Mouse (Mus musculus): ENCODE data around the gene Gatc. TPM values are rescaled to one million over a fixed set of nuclear protein-coding genes. Genes with fewer than 3 reads are reported as not detected.

Gatc gene
- total and polyA plus RNA-seq, 3 experiments: 8.6 to 90.0 (median 11.7) TPM

DNA sequence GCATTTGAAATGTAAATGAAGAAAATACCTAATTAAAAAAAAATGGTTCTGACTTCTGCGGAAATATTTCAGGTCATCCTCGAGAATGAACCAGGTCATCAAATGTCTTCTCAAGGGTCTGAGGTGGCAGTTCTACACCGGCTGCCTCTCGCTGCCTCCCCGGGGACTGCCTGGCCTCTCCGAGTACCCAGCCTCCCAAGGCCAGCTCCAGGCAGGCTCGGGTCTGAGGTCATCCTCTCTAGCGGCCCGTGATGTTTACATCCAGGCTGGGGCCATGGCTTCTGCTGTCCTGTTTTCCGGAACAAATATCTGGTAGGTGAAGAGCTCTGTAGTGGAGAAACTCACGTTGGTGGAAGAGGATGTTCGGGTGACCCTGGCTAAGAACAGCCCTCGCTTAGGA, 14.1 kb upstream of the Gatc start:
- Histone ChIP-seq H3K27me3 (ENCODE audit: insufficient read depth, low read length) (peaks cover 34% of the 10 kb centered on the region), H3K4me3 (ENCODE audit: low read depth, low read length) (no peak overlapping the region), H3K9me3 (replicated peaks) (peaks cover 3% of the 10 kb centered on the region), H3K4me1 (ENCODE audit: insufficient read depth, low read depth, low read length) (peaks cover 13% of the 10 kb centered on the region), H3K36me3 (replicated peaks) (no peaks in the 10 kb centered on the region)
- ATAC-seq (ENCODE audit: extremely low read depth, insufficient number of reproducible peaks, low FRiP score, poor library complexity, severe bottlenecking) (no peak), DNase-seq (ENCODE audit: low spot score) (no peak)
- no peak for TF ChIP-seq TAL1 (conservative IDR thresholded peaks at IDR 0.05; ENCODE audit: low read depth, low read length)
- TF ChIP-seq POLR2AphosphoS5 (IDR thresholded peaks at IDR 0.05; ENCODE audit: insufficient replicate concordance, low read depth, low read length): no peak
- no peak for TF ChIP-seq GATA2 (IDR thresholded peaks at IDR 0.05; ENCODE audit: borderline replicate concordance, low read depth, low read length)
- TF ChIP-seq CTCF (IDR thresholded peaks at IDR 0.05; ENCODE audit: low read depth, low read length): no peak
- no peak for TF ChIP-seq GATA1 (IDR thresholded peaks at IDR 0.05; ENCODE audit: borderline replicate concordance, low read length)

DNA sequence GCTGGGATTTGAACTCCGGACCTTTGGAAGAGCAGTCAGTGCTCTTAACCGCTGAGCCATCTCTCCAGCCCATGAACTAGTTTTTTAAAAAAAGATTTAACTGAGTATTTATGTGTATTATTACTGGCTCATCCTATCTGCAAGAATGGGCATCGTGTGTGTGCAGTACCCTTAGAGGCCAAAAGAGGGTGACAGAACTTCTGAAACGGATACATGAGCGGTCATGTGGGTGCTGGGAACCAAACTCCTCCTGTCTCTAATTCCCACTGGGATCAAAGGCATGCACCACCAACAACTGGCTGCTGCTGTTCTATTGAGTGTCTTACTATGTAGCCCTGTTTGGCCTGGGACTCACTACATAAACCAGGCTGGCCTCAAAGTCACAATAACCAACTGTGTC, 10.4 kb upstream of the Gatc start:
- H3K4me1 ChIP-seq (ENCODE audit: insufficient read depth, low read depth, low read length): peaks cover 14% of the 10 kb centered on the region
- peaks cover 3% of the 10 kb centered on the region for H3K9me3 ChIP-seq (replicated peaks)
- no peak for ATAC-seq (ENCODE audit: extremely low read depth, insufficient number of reproducible peaks, low FRiP score, poor library complexity, severe bottlenecking)
- DNase-seq (ENCODE audit: low spot score): no peak
- peaks cover 10% of the 10 kb centered on the region for H3K36me3 ChIP-seq (replicated peaks)
- H3K4me3 ChIP-seq (ENCODE audit: low read depth, low read length): no peak overlapping the region
- TF ChIP-seq CTCF (IDR thresholded peaks at IDR 0.05; ENCODE audit: low read depth, low read length): no peak
- no peak for TF ChIP-seq GATA1 (IDR thresholded peaks at IDR 0.05; ENCODE audit: borderline replicate concordance, low read length)
- no peak for TF ChIP-seq GATA2 (IDR thresholded peaks at IDR 0.05; ENCODE audit: borderline replicate concordance, low read depth, low read length)
- no peak for TF ChIP-seq TAL1 (conservative IDR thresholded peaks at IDR 0.05; ENCODE audit: low read depth, low read length)
- no peak for TF ChIP-seq POLR2AphosphoS5 (IDR thresholded peaks at IDR 0.05; ENCODE audit: insufficient replicate concordance, low read depth, low read length)
- H3K27me3 ChIP-seq (ENCODE audit: insufficient read depth, low read length): peaks cover 28% of the 10 kb centered on the region

- H3K4me1 ChIP-seq (ENCODE audit: insufficient read depth, low read depth, low read length): peaks cover 31% of the 10 kb centered on the region
- peaks cover 14% of the 10 kb centered on the region for H3K27me3 ChIP-seq (ENCODE audit: insufficient read depth, low read length)
- H3K36me3 ChIP-seq (replicated peaks): peaks cover 32% of the 10 kb centered on the region
- H3K9me3 ChIP-seq (replicated peaks): peaks cover 3% of the 10 kb centered on the region
- no peak for TF ChIP-seq TAL1 (conservative IDR thresholded peaks at IDR 0.05; ENCODE audit: low read depth, low read length)
- TF ChIP-seq GATA2 (IDR thresholded peaks at IDR 0.05; ENCODE audit: borderline replicate concordance, low read depth, low read length): no peak
- no peak for TF ChIP-seq GATA1 (IDR thresholded peaks at IDR 0.05; ENCODE audit: borderline replicate concordance, low read length)
- no peak for TF ChIP-seq POLR2AphosphoS5 (IDR thresholded peaks at IDR 0.05; ENCODE audit: insufficient replicate concordance, low read depth, low read length)
- TF ChIP-seq CTCF (IDR thresholded peaks at IDR 0.05; ENCODE audit: low read depth, low read length): no peak
- ATAC-seq (ENCODE audit: extremely low read depth, insufficient number of reproducible peaks, low FRiP score, poor library complexity, severe bottlenecking): no peak
- no peak for DNase-seq (ENCODE audit: low spot score)
- H3K4me3 ChIP-seq (ENCODE audit: low read depth, low read length): peak overlapping the region; percentile 95
These were observed 8.2 kb upstream of the Gatc start for GRCm38 (mm10) chr5:115349225-115349555.

DNA sequence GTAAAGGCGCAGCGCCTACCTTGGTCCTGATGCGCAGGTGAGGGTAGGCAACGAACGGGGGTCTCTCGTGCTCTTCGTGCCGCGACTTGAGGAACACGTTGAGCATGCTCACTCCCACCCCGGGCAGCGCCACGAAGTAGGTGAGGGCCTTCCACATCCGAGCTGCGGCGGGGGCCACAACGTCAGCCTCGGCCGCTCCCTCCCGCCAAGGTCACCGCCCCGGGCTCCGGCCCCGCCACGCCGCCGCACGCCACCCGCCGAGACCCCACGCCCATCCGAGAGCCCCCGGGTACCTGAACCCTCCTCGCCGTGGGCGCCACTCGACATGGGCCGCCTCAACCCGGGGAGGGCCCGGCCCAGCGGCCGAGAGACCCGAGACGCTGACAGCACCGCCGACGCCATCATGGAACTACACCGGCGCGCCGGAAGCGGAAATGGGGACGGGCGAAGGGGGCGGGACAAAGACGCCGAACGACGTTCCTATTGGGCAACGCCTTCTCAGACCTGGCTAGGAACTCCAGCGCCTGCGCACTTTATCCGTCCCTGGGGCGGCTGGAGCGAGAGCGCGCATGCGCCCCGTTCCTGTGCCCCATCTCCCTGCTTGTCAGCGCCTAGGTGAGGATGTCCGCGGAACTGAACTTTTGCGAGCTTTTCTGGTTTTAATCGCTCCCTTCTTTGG, 7.7 kb upstream of the Gatc start, which contains the start of gene Cox6a1:
Gene Cox6a1 (minus strand): TSS at position 436 of the 679 bp plus-strand sequence.
- H3K4me1 ChIP-seq (ENCODE audit: insufficient read depth, low read depth, low read length): peaks cover 35% of the 10 kb centered on the region
- ATAC-seq (ENCODE audit: extremely low read depth, insufficient number of reproducible peaks, low FRiP score, poor library complexity, severe bottlenecking) (peak; percentile 84), DNase-seq (ENCODE audit: low spot score) (peak; percentile 99)
- peaks cover 37% of the 10 kb centered on the region for H3K36me3 ChIP-seq (replicated peaks)
- peak within 1 kb of the TSS; percentile 95 for H3K4me3 ChIP-seq (ENCODE audit: low read depth, low read length)
- peaks cover 9% of the 10 kb centered on the region for H3K27me3 ChIP-seq (ENCODE audit: insufficient read depth, low read length)
- peaks cover 3% of the 10 kb centered on the region for H3K9me3 ChIP-seq (replicated peaks)
- no peak for TF ChIP-seq TAL1 (conservative IDR thresholded peaks at IDR 0.05; ENCODE audit: low read depth, low read length)
- TF ChIP-seq GATA2 (IDR thresholded peaks at IDR 0.05; ENCODE audit: borderline replicate concordance, low read depth, low read length): no peak
- TF ChIP-seq CTCF (IDR thresholded peaks at IDR 0.05; ENCODE audit: low read depth, low read length): no peak
- no peak for TF ChIP-seq GATA1 (IDR thresholded peaks at IDR 0.05; ENCODE audit: borderline replicate concordance, low read length)
- no peak for TF ChIP-seq POLR2AphosphoS5 (IDR thresholded peaks at IDR 0.05; ENCODE audit: insufficient replicate concordance, low read depth, low read length)

DNA sequence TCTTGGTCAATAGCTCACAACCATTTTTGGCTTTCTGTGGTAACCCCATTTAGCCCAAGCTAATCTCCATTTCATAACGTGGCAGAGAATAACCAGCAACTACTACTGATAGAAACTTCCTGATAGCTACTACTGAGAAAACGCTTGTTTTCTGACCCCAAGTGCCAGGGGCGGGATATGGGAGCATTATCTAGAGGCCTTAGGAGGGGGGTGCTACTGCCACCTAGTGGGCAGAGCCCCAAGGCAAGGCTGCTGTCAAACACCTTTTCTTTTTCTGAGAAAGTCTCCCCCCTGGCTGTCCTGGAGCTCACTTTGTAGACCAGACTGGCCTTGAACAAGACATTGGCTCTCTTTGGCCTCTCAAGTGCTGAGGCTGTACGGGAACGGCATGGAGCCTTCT, 6.6 kb upstream of the Gatc start:
- Histone ChIP-seq H3K9me3 (replicated peaks) (peaks cover 3% of the 10 kb centered on the region), H3K36me3 (replicated peaks) (peaks cover 48% of the 10 kb centered on the region), H3K4me1 (ENCODE audit: insufficient read depth, low read depth, low read length) (peaks cover 47% of the 10 kb centered on the region), H3K27me3 (ENCODE audit: insufficient read depth, low read length) (peaks cover 4% of the 10 kb centered on the region), H3K4me3 (ENCODE audit: low read depth, low read length) (peak overlapping the region; percentile 95)
- ATAC-seq (ENCODE audit: extremely low read depth, insufficient number of reproducible peaks, low FRiP score, poor library complexity, severe bottlenecking) (peak; percentile 57; the same call in 1 of the 2 replicates), DNase-seq (ENCODE audit: low spot score) (peak; percentile 80)
- TF ChIP-seq GATA2 (IDR thresholded peaks at IDR 0.05; ENCODE audit: borderline replicate concordance, low read depth, low read length) (no peak), TAL1 (conservative IDR thresholded peaks at IDR 0.05; ENCODE audit: low read depth, low read length) (no peak), CTCF (IDR thresholded peaks at IDR 0.05; ENCODE audit: low read depth, low read length) (peak; percentile 76)

DNA sequence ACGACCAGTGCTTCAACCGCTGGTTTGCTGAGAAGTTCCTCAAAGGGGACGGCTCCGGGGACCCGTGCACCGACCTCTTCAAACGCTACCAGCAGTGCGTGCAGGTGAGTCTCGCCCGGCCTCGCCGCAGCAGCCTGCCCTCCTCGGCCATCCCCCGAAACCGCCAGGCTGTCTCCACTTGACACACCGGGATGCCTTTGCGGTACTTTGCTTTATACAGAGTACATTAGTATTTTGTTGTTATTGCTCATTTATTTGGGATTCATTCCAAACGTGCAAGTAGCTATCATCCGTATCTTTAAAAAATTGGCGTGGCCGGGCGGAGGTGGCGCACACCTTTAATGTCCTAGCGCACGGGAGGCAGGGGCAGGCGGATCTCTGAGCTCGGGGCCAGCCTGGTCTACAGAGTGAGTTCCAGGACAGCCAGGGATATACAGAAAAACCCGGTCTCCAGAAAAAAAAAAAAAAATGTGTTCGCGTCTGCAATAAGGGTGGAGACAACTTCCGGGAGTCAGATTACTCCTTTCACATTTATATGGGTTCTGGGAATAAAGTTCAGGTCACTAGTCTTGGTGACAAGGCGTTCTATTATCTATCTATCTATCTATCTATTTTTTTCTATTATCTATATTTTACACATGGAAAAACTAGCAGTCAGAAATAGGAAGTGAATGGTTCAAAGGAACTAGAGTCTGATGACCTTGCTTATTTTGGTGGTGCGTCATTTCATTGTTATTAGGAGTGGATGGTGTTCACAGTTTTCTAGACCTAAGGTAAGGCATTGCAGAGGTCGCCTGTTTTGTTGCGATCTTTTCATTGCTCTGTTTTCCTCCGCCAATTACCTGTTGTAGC, 562 bp upstream of the Gatc start:
- TF ChIP-seq GATA1 (IDR thresholded peaks at IDR 0.05; ENCODE audit: borderline replicate concordance, low read length): no peak
- TF ChIP-seq POLR2AphosphoS5 (IDR thresholded peaks at IDR 0.05; ENCODE audit: insufficient replicate concordance, low read depth, low read length): no peak
- TF ChIP-seq CTCF (IDR thresholded peaks at IDR 0.05; ENCODE audit: low read depth, low read length): no peak
- no peak for TF ChIP-seq TAL1 (conservative IDR thresholded peaks at IDR 0.05; ENCODE audit: low read depth, low read length)
- no peak for TF ChIP-seq GATA2 (IDR thresholded peaks at IDR 0.05; ENCODE audit: borderline replicate concordance, low read depth, low read length)
- DNase-seq (ENCODE audit: low spot score) (peak; percentile 67), ATAC-seq (ENCODE audit: extremely low read depth, insufficient number of reproducible peaks, low FRiP score, poor library complexity, severe bottlenecking) (peak; percentile 61)
- peaks cover 70% of the 10 kb centered on the region for H3K36me3 ChIP-seq (replicated peaks)
- no peaks in the 10 kb centered on the region for H3K27me3 ChIP-seq (ENCODE audit: insufficient read depth, low read length)
- peaks cover 62% of the 10 kb centered on the region for H3K4me1 ChIP-seq (ENCODE audit: insufficient read depth, low read depth, low read length)
- no peaks in the 10 kb centered on the region for H3K9me3 ChIP-seq (replicated peaks)
- peak overlapping the region; percentile 98 for H3K4me3 ChIP-seq (ENCODE audit: low read depth, low read length)

Data from G1E (cell line).